Mouse (Mus musculus) left cerebral cortex, postnatal 25 days (tissue): ENCODE measurements around the gene Strn4. TPM values are rescaled to one million over a fixed set of nuclear protein-coding genes. Genes with fewer than 3 reads are reported as not detected.

Experiments used
- DNase-seq, 2 experiments: peaks; one replicate each; pipeline ENCODE4 v3.0.0; 2022; ENCODE audit warnings: low spot score in 2 of 2, mixed read lengths in 1 of 2
- intact Hi-C: fragments of 180-260 bp; cut with DNase I; formaldehyde crosslinking; loops from one replicate; pipeline ENCODE4 v1.15.1; 2025
- total RNA-seq, 2 experiments: library from RNA; stranded (reverse); gene quantifications; 2 replicates each; pipeline ENCODE4 v1.2.3; 2021

The Strn4 gene
- total RNA-seq, 2 experiments from 2014 or later = 314 to 335 TPM

- intact Hi-C loops = no loop called here
- DNase-seq = no peak
Measured at GRCm38 (mm10) chr7:16838804-16839426, 23.2 kb downstream of the Strn4 start.

GRCm38 (mm10) chr7:16839427-16840108, 23.9 kb downstream of the Strn4 start:
- DNase-seq = no peak
- intact Hi-C loops = no loop called here

GRCm38 (mm10) chr7:16840109-16840491, 24.4 kb downstream of the Strn4 start:
- no peak for DNase-seq
- intact Hi-C loops = no loop called here

GRCm38 (mm10) chr7:16841078-16841477, 25.4 kb downstream of the Strn4 start:
- intact Hi-C loops = no loop called here
- no peak for DNase-seq

- intact Hi-C loops = no loop called here
Measured at GRCm38 (mm10) chr7:16841561-16842560, 26.2 kb downstream of the Strn4 start.

GRCm38 (mm10) chr7:16842645-16843063, 27.0 kb downstream of the Strn4 start, which contains the start of gene Prkd2:
Gene Prkd2, plus strand, starts transcription at chr7:16842902.
- peak; percentile 88 to 90 for DNase-seq

More at GRCm38 (mm10) chr7:16841561-16842560, 26.2 kb downstream of the Strn4 start:
- no peak for DNase-seq

GRCm38 (mm10) chr7:16843441-16844171, 27.9 kb downstream of the Strn4 start:
- intact Hi-C loops = no loop called here
- DNase-seq = no peak

More at GRCm38 (mm10) chr7:16842645-16843063, 27.0 kb downstream of the Strn4 start, which contains the start of gene Prkd2:
- intact Hi-C loops = no loop called here

GRCm38 (mm10) chr7:16844696-16845071, 29.0 kb downstream of the Strn4 start:
- peak in 1 of 2 experiments; percentile 49 for DNase-seq
- intact Hi-C loops = no loop called here

- intact Hi-C loops = no loop called here
- no peak for DNase-seq
Measured at GRCm38 (mm10) chr7:16845072-16845819, 29.6 kb downstream of the Strn4 start.

GRCm38 (mm10) chr7:16845820-16846167, 30.1 kb downstream of the Strn4 start:
- intact Hi-C loops = no loop called here
- no peak for DNase-seq

- no peak for DNase-seq
- intact Hi-C loops = no loop called here
Measured at GRCm38 (mm10) chr7:16846775-16847174, 31.1 kb downstream of the Strn4 start.

GRCm38 (mm10) chr7:16847507-16847906, 31.8 kb downstream of the Strn4 start:
- DNase-seq = no peak
- intact Hi-C loops = no loop called here

- peak; percentile 72 to 75 for DNase-seq
- intact Hi-C loops = no loop called here
Measured at GRCm38 (mm10) chr7:16848579-16848978, 32.9 kb downstream of the Strn4 start.

GRCm38 (mm10) chr7:16851636-16852035, 35.9 kb downstream of the Strn4 start:
- intact Hi-C loops = no loop called here
- DNase-seq = no peak

- intact Hi-C loops = no loop called here
Measured at GRCm38 (mm10) chr7:16853302-16853831, 37.7 kb downstream of the Strn4 start.

GRCm38 (mm10) chr7:16858336-16858735, 42.6 kb downstream of the Strn4 start:
- intact Hi-C loops = no loop called here

More at GRCm38 (mm10) chr7:16853302-16853831, 37.7 kb downstream of the Strn4 start:
- DNase-seq = peak in 1 of 2 experiments; percentile 50

GRCm38 (mm10) chr7:16859902-16860651, 44.4 kb downstream of the Strn4 start:
- intact Hi-C loops = no loop called here
- peak in 1 of 2 experiments; percentile 77 for DNase-seq

More at GRCm38 (mm10) chr7:16858336-16858735, 42.6 kb downstream of the Strn4 start:
- no peak for DNase-seq

- intact Hi-C loops = no loop called here
Measured at GRCm38 (mm10) chr7:16867488-16867887, 51.8 kb downstream of the Strn4 start.

More at GRCm38 (mm10) chr7:16867488-16867887, 51.8 kb downstream of the Strn4 start:
- no peak for DNase-seq
